Mouse (Mus musculus): Measurements from ENCODE around the gene Prr32. TPM values are rescaled to one million over a fixed set of nuclear protein-coding genes. Genes with fewer than 3 reads are reported as not detected.
A peak's percentile ranks its signal among the peaks of the same experiment; 100 is the strongest.

The Prr32 gene
- not detected in 2 replicates for polyA plus RNA-seq (2015; fragmentation: Nextera tagmentation; extraction: Ambion mirVana)

- 70% methylated on average over 1 of the region's 1 CpGs for WGBS
These were observed at the start of gene Prr32 for GRCm38 (mm10) chrX:45090604-45091003. TSS of gene Prr32 (plus strand) at chrX:45090904.

More at GRCm38 (mm10) chrX:45090604-45091003, at the start of gene Prr32:
- Histone ChIP-seq H3K27ac (no peak within 1 kb of the TSS), H3K9ac (ENCODE audit: low read depth, low read length) (no peak within 1 kb of the TSS), H3K27me3 (ENCODE audit: insufficient read depth, low read length) (no peaks in the 10 kb centered on the region), H3K9me3 (replicated peaks; ENCODE audit: low read length) (no peaks in the 10 kb centered on the region), H3K36me3 (ENCODE audit: insufficient read depth, low read length) (no peaks in the 10 kb centered on the region), H3K4me2 (ENCODE audit: low read length) (no peak within 1 kb of the TSS), H3K4me1 (replicated peaks; ENCODE audit: insufficient read depth, low read length) (no peaks in the 10 kb centered on the region), H3K4me3 (replicated peaks; ENCODE audit: low read depth, low read length) (no peak within 1 kb of the TSS)
- TF ChIP-seq CTCF (IDR thresholded peaks at IDR 0.05; ENCODE audit: low read depth): no peak
- ATAC-seq (replicated peaks; ENCODE audit: low FRiP score, low read depth): no peak
- DNase-seq (ENCODE audit: low spot score): peak; percentile 10

Data from kidney, postnatal 0 days (tissue).